Mouse (Mus musculus) forebrain, postnatal 0 days (tissue): ENCODE data around the gene Ptpn1. TPM values are rescaled to one million over a fixed set of nuclear protein-coding genes. Genes with fewer than 3 reads are reported as not detected.
A peak's percentile ranks its signal among the peaks of the same experiment; 100 is the strongest.

Experiments
- ATAC-seq: fragments of 200-750 bp; cut with Nextera tagmentation; 2 replicates; pipeline ENCODE4 v1.8.0; 2017; ENCODE audit warnings: mild to moderate bottlenecking, moderate library complexity
- DNase-seq: peaks from one replicate; pipeline ENCODE4 v3.0.0-alpha.2; 2015
- H3K27ac ChIP-seq: fragments of 300-500 bp; sonication (generic); 2 replicates; pipeline ENCODE4 v1.5.1; 2014; ENCODE audit warnings: low read depth, mild to moderate bottlenecking, antibody characterized with exemption, low read length, moderate library complexity, mixed read lengths
- H3K27me3 ChIP-seq: fragments of 300-500 bp; sonication (generic); 2 replicates; pipeline ENCODE4 v1.6.1; 2014; ENCODE audit warnings: mild to moderate bottlenecking, low read length, mixed read lengths; ENCODE audit not compliant: insufficient read depth
- H3K36me3 ChIP-seq: fragments of 300-500 bp; sonication (generic); 2 replicates; pipeline ENCODE4 v1.6.1; 2014; ENCODE audit warnings: mild to moderate bottlenecking, moderate library complexity; ENCODE audit not compliant: insufficient read depth
- H3K4me1 ChIP-seq: fragments of 300-500 bp; sonication (generic); 2 replicates; pipeline ENCODE4 v1.6.1; 2014; ENCODE audit warnings: antibody characterized with exemption; ENCODE audit not compliant: insufficient read depth
- H3K4me2 ChIP-seq: fragments of 300-500 bp; sonication (generic); 2 replicates; pipeline ENCODE4 v1.6.1; 2014; ENCODE audit warnings: low read depth, mild to moderate bottlenecking, moderate library complexity
- H3K4me3 ChIP-seq: fragments of 300-500 bp; sonication (generic); 2 replicates; pipeline ENCODE4 v1.5.1; 2014; ENCODE audit warnings: low read depth, low read length, mixed read lengths
- H3K9ac ChIP-seq: fragments of 300-500 bp; sonication (generic); 2 replicates; pipeline ENCODE4 v1.6.1; 2014; ENCODE audit warnings: mild to moderate bottlenecking
- H3K9me3 ChIP-seq: fragments of 300-500 bp; sonication (generic); 2 replicates; pipeline ENCODE4 v1.6.1; 2016; ENCODE audit warnings: low read length
- CTCF ChIP-seq: sonication (generic); IDR thresholded peaks from 2 replicates; pipeline ENCODE4 v1.5.1; 2016; ENCODE audit warnings: antibody characterized with exemption, control low read depth, low read depth
- WGBS: fragments of 180-500 bp; shearing (Covaris S2); extraction: QIAGEN DNeasy Blood & Tissue Kit; methylation state at CpG from one replicate; pipeline ENCODE4 v1.1.7; 2014; 5-methylcytosine and 5-hydroxymethylcytosine counted together
- polyA plus RNA-seq: library from polyadenylated mRNA; unstranded; fragments of >200 nt; fragmentation: Nextera tagmentation; extraction: Ambion mirVana; gene quantifications from 2 replicates; pipeline ENCODE4 v1.2.1, GENCODE M21; 2015
- total RNA-seq: library from RNA; depleted of rRNA; stranded (reverse); fragments of >200 nt; gene quantifications from 2 replicates; pipeline ENCODE4 v1.2.3, GENCODE M21; 2014

The Ptpn1 gene
- total and polyA plus RNA-seq, 2 experiments from 2014 or later, result 47.0 to 75.4 TPM

- no peaks in the 10 kb centered on the region for H3K4me1 ChIP-seq
- TF ChIP-seq CTCF, result peak; percentile 30; the same call in 1 of the 2 replicates
- H3K4me2 ChIP-seq, result no peak overlapping the region
- ATAC-seq (no peak), DNase-seq (no peak)
- no peaks in the 10 kb centered on the region for H3K27me3 ChIP-seq
- peaks cover 26% of the 10 kb centered on the region for H3K36me3 ChIP-seq
- WGBS, result 60% methylated on average over 9 of the region's 9 CpGs
- H3K9me3 ChIP-seq, result no peaks in the 10 kb centered on the region
- H3K4me3 ChIP-seq, result no peak overlapping the region
- no peak overlapping the region for H3K27ac ChIP-seq
- no peak overlapping the region for H3K9ac ChIP-seq
These were observed 50.8 kb downstream of the Ptpn1 start for GRCm38 (mm10) chr2:167982646-167983045.

GRCm38 (mm10) chr2:167984371-167984770 lies 52.5 kb downstream of the Ptpn1 start:
- H3K9ac ChIP-seq, result no peak overlapping the region
- ATAC-seq (no peak), DNase-seq (no peak)
- 0 out of 2 replicates have a peak, but pooled peaks cover 10% of the 10 kb centered on the region for H3K36me3 ChIP-seq
- H3K27ac ChIP-seq, result no peak overlapping the region
- H3K9me3 ChIP-seq, result no peaks in the 10 kb centered on the region
- TF ChIP-seq CTCF, result no peak
- H3K27me3 ChIP-seq, result no peaks in the 10 kb centered on the region
- H3K4me3 ChIP-seq, result no peak overlapping the region
- H3K4me1 ChIP-seq, result no peaks in the 10 kb centered on the region
- WGBS, result 84% methylated on average over 5 of the region's 5 CpGs
- no peak overlapping the region for H3K4me2 ChIP-seq

- no peak for DNase-seq
- Histone ChIP-seq H3K27ac (no peak overlapping the region), H3K4me2 (no peak overlapping the region), H3K9me3 (no peaks in the 10 kb centered on the region), H3K4me1 (no peaks in the 10 kb centered on the region), H3K9ac (no peak overlapping the region), H3K27me3 (no peaks in the 10 kb centered on the region), H3K36me3 (0 out of 2 replicates have a peak, but pooled peaks cover 5% of the 10 kb centered on the region), H3K4me3 (no peak overlapping the region)
- 47% methylated on average over 3 of the region's 3 CpGs for WGBS
- peak; percentile 30 for TF ChIP-seq CTCF
- ATAC-seq, result no peak
These were observed 53.1 kb downstream of the Ptpn1 start for GRCm38 (mm10) chr2:167984946-167985345.

GRCm38 (mm10) chr2:167986762-167987161 lies 54.9 kb downstream of the Ptpn1 start:
- H3K27me3 ChIP-seq, result no peaks in the 10 kb centered on the region
- WGBS, result 26% methylated on average over 7 of the region's 7 CpGs
- no peaks in the 10 kb centered on the region for H3K4me1 ChIP-seq
- DNase-seq (no peak), ATAC-seq (no peak)
- H3K4me2 ChIP-seq, result no peak overlapping the region
- no peaks in the 10 kb centered on the region for H3K9me3 ChIP-seq
- H3K9ac ChIP-seq, result no peak overlapping the region
- peak; percentile 63 for TF ChIP-seq CTCF
- no peak overlapping the region for H3K4me3 ChIP-seq
- H3K27ac ChIP-seq, result no peak overlapping the region
- H3K36me3 ChIP-seq, result no peaks in the 10 kb centered on the region

- no peak for ATAC-seq
- H3K36me3 ChIP-seq, result no peaks in the 10 kb centered on the region
- no peak overlapping the region for H3K4me2 ChIP-seq
- no peaks in the 10 kb centered on the region for H3K4me1 ChIP-seq
- no peak for DNase-seq
- H3K9ac ChIP-seq, result no peak overlapping the region
- no peak overlapping the region for H3K4me3 ChIP-seq
- no peaks in the 10 kb centered on the region for H3K27me3 ChIP-seq
- no peak for TF ChIP-seq CTCF
- no peaks in the 10 kb centered on the region for H3K9me3 ChIP-seq
- 58% methylated on average over 12 of the region's 12 CpGs for WGBS
- no peak overlapping the region for H3K27ac ChIP-seq
These were observed 55.8 kb downstream of the Ptpn1 start for GRCm38 (mm10) chr2:167987640-167988039.

- WGBS, result 49% methylated on average over 14 of the region's 14 CpGs
- Histone ChIP-seq H3K9ac (peak overlapping the region; percentile 14; the same call in 1 of the 2 replicates), H3K4me1 (no peaks in the 10 kb centered on the region), H3K9me3 (no peaks in the 10 kb centered on the region), H3K27me3 (no peaks in the 10 kb centered on the region), H3K36me3 (no peaks in the 10 kb centered on the region), H3K4me2 (no peak overlapping the region), H3K27ac (no peak overlapping the region), H3K4me3 (no peak overlapping the region)
- no peak for TF ChIP-seq CTCF
- DNase-seq (peak; percentile 41), ATAC-seq (peak; percentile 42)
These were observed 57.5 kb downstream of the Ptpn1 start for GRCm38 (mm10) chr2:167989310-167989709.

GRCm38 (mm10) chr2:167993260-167993659 lies 61.4 kb downstream of the Ptpn1 start:
- Histone ChIP-seq H3K4me2 (no peak overlapping the region), H3K9ac (no peak overlapping the region), H3K9me3 (no peaks in the 10 kb centered on the region), H3K4me3 (no peak overlapping the region), H3K27ac (no peak overlapping the region), H3K4me1 (no peaks in the 10 kb centered on the region), H3K27me3 (no peaks in the 10 kb centered on the region), H3K36me3 (no peaks in the 10 kb centered on the region)
- no peak for ATAC-seq
- no peak for TF ChIP-seq CTCF
- no peak for DNase-seq
- 71% methylated on average over 13 of the region's 13 CpGs for WGBS
